Mouse (Mus musculus): ENCODE measurements around the gene Tmem72.

DNA sequence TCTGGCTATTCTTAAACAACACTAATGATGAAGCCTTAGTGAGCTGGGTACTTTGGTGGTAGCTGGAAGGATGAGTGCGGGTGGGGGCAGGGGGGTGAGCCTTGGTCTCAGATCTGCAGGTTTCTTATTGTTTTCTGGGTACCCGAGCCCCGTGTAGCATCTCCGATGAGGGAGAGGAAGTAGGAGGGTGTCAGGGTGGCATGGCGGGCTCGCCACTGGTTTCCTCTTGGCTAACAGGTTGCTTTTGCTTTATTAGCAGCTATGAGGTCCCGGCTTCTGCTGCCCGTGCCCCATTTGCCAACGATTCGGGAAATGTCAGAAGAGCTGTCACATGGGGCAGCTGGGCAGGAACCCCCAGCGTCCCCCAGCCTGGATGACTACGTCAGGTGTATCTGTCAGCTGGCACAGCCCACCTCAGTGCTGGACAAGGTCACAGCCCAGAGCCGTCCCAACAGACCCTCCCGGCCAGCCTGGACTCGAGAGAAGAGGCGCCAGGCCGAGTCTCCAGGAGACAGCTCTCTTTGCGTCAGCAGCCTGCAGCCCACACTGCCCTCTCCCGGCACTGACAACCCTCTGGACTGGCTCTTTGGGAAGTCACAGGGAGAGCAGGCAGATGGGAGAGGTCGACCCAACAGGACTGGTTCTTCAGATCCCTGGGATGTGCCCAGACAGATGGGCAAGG lies 65.1 kb downstream of the Tmem72 start:
- TF ChIP-seq CTCF (IDR thresholded peaks at IDR 0.05; ENCODE audit: insufficient read depth, low read length) (peak; percentile 75), POLR2A (IDR thresholded peaks at IDR 0.05; ENCODE audit: borderline replicate concordance, extremely low read depth, low read depth, low read length) (peak; percentile 49; the same call in 1 of the 2 replicates)
